Mouse (Mus musculus): Measurements from ENCODE around the gene Limch1.

Limch1 gene

GRCm38 (mm10) chr5:66979332-66980218, 233.9 kb downstream of the Limch1 start:
- DNase-seq (ENCODE audit: low read depth) = no peak

- DNase-seq (ENCODE audit: low read depth) = no peak
Measured at GRCm38 (mm10) chr5:66980862-66981261, 235.2 kb downstream of the Limch1 start.

- no peak for DNase-seq (ENCODE audit: low read depth)
Measured at GRCm38 (mm10) chr5:66983104-66983503, 237.5 kb downstream of the Limch1 start.

- DNase-seq (ENCODE audit: low read depth) = no peak
Measured at GRCm38 (mm10) chr5:66988926-66989325, 243.3 kb downstream of the Limch1 start.

GRCm38 (mm10) chr5:66989531-66989930, 243.9 kb downstream of the Limch1 start:
- no peak for DNase-seq (ENCODE audit: low read depth)

GRCm38 (mm10) chr5:66992401-66992800, 246.8 kb downstream of the Limch1 start:
- DNase-seq (ENCODE audit: low read depth) = no peak

GRCm38 (mm10) chr5:66993076-66993475, 247.4 kb downstream of the Limch1 start:
- DNase-seq (ENCODE audit: low read depth) = no peak

- DNase-seq (ENCODE audit: low read depth) = no peak
Measured at GRCm38 (mm10) chr5:66996124-66996523, 250.5 kb downstream of the Limch1 start.

GRCm38 (mm10) chr5:66996886-66997599, 251.4 kb downstream of the Limch1 start:
- DNase-seq (ENCODE audit: low read depth) = no peak

- DNase-seq (ENCODE audit: low read depth) = no peak
Measured at GRCm38 (mm10) chr5:66997600-66997930, 251.9 kb downstream of the Limch1 start.

GRCm38 (mm10) chr5:66998341-66998740, 252.7 kb downstream of the Limch1 start:
- DNase-seq (ENCODE audit: low read depth) = no peak

- no peak for DNase-seq (ENCODE audit: low read depth)
Measured at GRCm38 (mm10) chr5:67002346-67002745, 256.7 kb downstream of the Limch1 start.

- DNase-seq (ENCODE audit: low read depth) = no peak
Measured at GRCm38 (mm10) chr5:67004619-67005018, 259.0 kb downstream of the Limch1 start.

GRCm38 (mm10) chr5:67011043-67011870, 265.6 kb downstream of the Limch1 start:
- DNase-seq (ENCODE audit: low read depth) = no peak

- no peak for DNase-seq (ENCODE audit: low read depth)
Measured at GRCm38 (mm10) chr5:67011985-67012384, 266.4 kb downstream of the Limch1 start.

- no peak for DNase-seq (ENCODE audit: low read depth)
Measured at GRCm38 (mm10) chr5:67013926-67014325, 268.3 kb downstream of the Limch1 start.

GRCm38 (mm10) chr5:67016450-67016849, 270.8 kb downstream of the Limch1 start:
- peak; percentile 54 for DNase-seq (ENCODE audit: low read depth)

GRCm38 (mm10) chr5:67024459-67025050, 278.9 kb downstream of the Limch1 start:
- no peak for DNase-seq (ENCODE audit: low read depth)

- DNase-seq (ENCODE audit: low read depth) = no peak
Measured at GRCm38 (mm10) chr5:67025095-67025494, 279.5 kb downstream of the Limch1 start.

- DNase-seq (ENCODE audit: low read depth) = no peak
Measured at GRCm38 (mm10) chr5:67025581-67025980, 280.0 kb downstream of the Limch1 start.

- peak; percentile 10 for DNase-seq (ENCODE audit: low read depth)
Measured at GRCm38 (mm10) chr5:67028786-67029185, 283.2 kb downstream of the Limch1 start.

- DNase-seq (ENCODE audit: low read depth) = no peak
Measured at GRCm38 (mm10) chr5:67029946-67030345, 284.3 kb downstream of the Limch1 start.

Measured in induced T-regulatory cell, adult 2 months (primary cell).